Mouse (Mus musculus) cerebellum, adult 18-20 months (tissue): ENCODE results near the gene Duxbl2.
"Not testable (repeated sequence)": the region's sequence is repeated elsewhere in the genome, so short reads cannot be mapped to it uniquely, and the experiment has no call there.

Source experiments
- DNase-seq, 2 experiments: peaks; one replicate each; pipeline ENCODE4 v3.0.0; 2021

Duxbl2 gene

GRCm38 (mm10) chr14:26118150-26118549 lies at the start of gene Duxbl2:
Duxbl2 (plus strand) TSS chr14:26118349.
- DNase-seq, result not testable (repeated sequence)

GRCm38 (mm10) chr14:26076620-26077390 lies 41.3 kb upstream of the Duxbl2 start:
- DNase-seq, result not testable (repeated sequence)

DNA sequence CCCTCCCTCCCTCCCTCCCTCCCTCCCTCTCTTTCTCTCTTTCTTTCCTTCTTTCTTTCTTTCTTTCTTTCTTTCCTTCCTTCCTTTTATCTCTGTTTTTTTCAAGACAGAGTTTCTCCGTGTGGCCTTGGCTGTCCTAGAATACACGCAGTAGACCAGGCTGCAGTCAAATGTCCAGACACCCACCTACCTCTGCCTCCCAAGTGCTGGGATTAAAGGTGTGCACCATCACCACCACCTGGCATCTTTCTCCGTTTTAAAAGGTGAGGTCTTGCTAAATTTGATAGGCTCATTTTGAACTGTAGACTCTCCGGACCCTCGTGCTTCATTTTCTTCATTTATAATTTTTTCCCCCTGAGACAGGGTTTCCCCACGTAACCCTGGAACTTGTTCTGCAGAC lies 36.9 kb upstream of the Duxbl2 start, which contains the start of gene Cphx2:
Gene Cphx2, plus strand, starts transcription at position 301 of the 400 bp plus-strand sequence.
- not testable (repeated sequence) for DNase-seq

GRCm38 (mm10) chr14:26081997-26082396 lies 36.2 kb upstream of the Duxbl2 start, which contains the start of gene Cphx3:
Cphx3 (plus strand) TSS chr14:26082297.
- DNase-seq, result not testable (repeated sequence)

DNA sequence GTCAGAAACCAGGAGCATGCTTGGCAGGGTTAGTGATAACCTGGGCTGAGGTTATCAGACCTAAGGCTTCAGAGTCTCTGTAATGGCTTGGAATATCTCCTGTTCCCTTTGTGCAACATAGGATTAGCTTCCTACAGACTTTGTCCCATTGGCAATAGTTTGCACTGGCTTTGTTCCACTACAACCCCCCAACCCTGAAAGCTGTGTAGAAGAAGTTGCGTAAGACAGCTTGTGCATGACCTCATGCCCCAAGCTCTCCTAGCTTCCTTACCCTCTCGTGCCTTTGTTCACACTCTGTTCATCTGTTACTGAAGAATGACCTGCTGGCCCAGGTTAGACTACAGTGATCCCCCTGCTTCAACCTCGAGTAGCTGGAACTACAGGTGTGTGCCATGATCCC lies 20.5 kb upstream of the Duxbl2 start:
- DNase-seq, result not testable (repeated sequence)

GRCm38 (mm10) chr14:26118550-26119000 lies 426 bp downstream of the Duxbl2 start:
- not testable (repeated sequence) for DNase-seq

- DNase-seq, result not testable (repeated sequence)
These were observed 946 bp downstream of the Duxbl2 start for GRCm38 (mm10) chr14:26119095-26119494.

DNA sequence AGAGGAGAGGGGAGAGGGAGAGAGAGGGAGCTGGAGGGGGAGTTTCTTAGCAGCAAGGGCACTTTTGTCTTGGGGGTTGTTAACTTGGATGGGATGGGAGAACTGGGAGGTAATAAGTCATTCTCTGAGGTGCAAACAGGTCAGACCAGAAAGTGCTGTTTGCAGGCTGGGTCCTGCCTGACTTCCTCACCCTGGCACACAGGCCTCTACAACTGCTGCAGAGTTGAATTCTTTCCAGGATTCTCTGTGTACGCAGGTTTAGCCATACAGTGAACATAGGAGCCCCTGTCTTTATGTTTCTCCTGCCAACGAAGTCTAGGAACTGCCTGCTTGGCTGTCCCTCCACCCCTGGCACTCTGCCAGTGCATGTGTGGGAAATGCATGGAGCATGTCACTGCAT lies 28.9 kb downstream of the Duxbl2 start:
- not testable (repeated sequence) for DNase-seq

- not testable (repeated sequence) for DNase-seq
These were observed 37.9 kb downstream of the Duxbl2 start for GRCm38 (mm10) chr14:26156032-26156431.

- DNase-seq, result not testable (repeated sequence)
These were observed 43.0 kb downstream of the Duxbl2 start for GRCm38 (mm10) chr14:26161156-26161555.

DNA sequence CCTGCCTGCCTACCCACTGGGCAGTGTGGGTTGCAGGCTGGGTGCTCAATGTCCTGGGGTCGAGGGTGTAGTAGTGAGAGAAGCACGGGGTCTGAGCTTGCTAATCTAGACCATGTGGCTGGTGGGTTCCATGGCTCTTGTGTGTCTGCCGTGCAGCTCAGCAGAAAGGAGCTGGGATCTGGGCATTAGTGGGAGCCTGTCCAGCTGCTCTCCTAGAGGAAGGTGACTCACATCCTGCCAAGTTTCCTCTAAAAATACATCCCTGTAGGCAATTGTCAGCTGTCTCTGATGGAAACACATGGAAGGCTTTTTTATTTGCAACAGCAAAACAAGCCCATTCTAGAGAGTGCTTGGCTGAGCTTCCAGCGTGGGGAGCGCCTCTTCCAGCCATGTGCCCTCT lies 44.3 kb downstream of the Duxbl2 start:
- DNase-seq, result not testable (repeated sequence)

GRCm38 (mm10) chr14:26165266-26165665 lies 47.1 kb downstream of the Duxbl2 start:
- DNase-seq, result not testable (repeated sequence)

DNA sequence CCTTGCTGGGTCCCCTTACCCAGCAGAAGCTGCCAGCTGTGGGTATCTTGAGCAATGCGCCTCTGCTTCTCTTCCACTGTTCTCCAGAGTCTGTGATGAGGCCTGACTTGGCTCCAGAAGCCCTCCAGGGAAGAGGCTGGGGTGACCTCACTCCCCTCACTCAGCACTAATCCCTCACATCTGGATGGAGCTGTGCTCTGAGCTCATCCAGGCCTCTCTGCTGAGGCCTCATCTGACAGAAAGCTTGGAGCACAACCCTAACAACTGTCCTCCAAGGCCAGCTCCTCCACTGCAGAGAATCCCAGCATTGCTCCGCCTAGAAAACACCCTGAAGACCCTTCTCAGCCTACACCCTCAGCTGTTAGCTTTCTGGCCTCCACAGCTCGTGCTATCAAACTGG lies 55.8 kb downstream of the Duxbl2 start:
- not testable (repeated sequence) for DNase-seq

- not testable (repeated sequence) for DNase-seq
These were observed 56.9 kb downstream of the Duxbl2 start for GRCm38 (mm10) chr14:26175028-26175427.
